Mouse (Mus musculus): ENCODE results near the gene Sox9.
A peak's percentile ranks its signal among the peaks of the same experiment; 100 is the strongest.

Sox9 gene

GRCm38 (mm10) chr11:112798831-112799382 lies 16.9 kb downstream of the Sox9 start:
- no peak for DNase-seq (ENCODE audit: low spot score in 2 of 2)

- no peak for DNase-seq (ENCODE audit: low spot score in 2 of 2)
These were observed 19.3 kb downstream of the Sox9 start for GRCm38 (mm10) chr11:112801189-112801818.

- DNase-seq (ENCODE audit: low spot score in 2 of 2), result no peak
These were observed 25.9 kb downstream of the Sox9 start for GRCm38 (mm10) chr11:112807838-112808506.

GRCm38 (mm10) chr11:112810447-112811151 lies 28.6 kb downstream of the Sox9 start:
- DNase-seq (ENCODE audit: low spot score in 2 of 2), result no peak

GRCm38 (mm10) chr11:112811152-112811871 lies 29.3 kb downstream of the Sox9 start:
- DNase-seq (ENCODE audit: low spot score in 2 of 2), result peak; percentile 47 to 61

- no peak for DNase-seq (ENCODE audit: low spot score in 2 of 2)
These were observed 36.0 kb downstream of the Sox9 start for GRCm38 (mm10) chr11:112817829-112818650.

GRCm38 (mm10) chr11:112818651-112819270 lies 36.7 kb downstream of the Sox9 start:
- DNase-seq (ENCODE audit: low spot score in 2 of 2), result no peak

- no peak for DNase-seq (ENCODE audit: low spot score in 2 of 2)
These were observed 39.5 kb downstream of the Sox9 start for GRCm38 (mm10) chr11:112821536-112821935.

GRCm38 (mm10) chr11:112824146-112824545 lies 42.1 kb downstream of the Sox9 start:
- no peak for DNase-seq (ENCODE audit: low spot score in 2 of 2)

- DNase-seq (ENCODE audit: low spot score in 2 of 2), result no peak
These were observed 44.4 kb downstream of the Sox9 start for GRCm38 (mm10) chr11:112826193-112827043.

GRCm38 (mm10) chr11:112827044-112827347 lies 45.0 kb downstream of the Sox9 start:
- DNase-seq (ENCODE audit: low spot score in 2 of 2), result no peak

GRCm38 (mm10) chr11:112828553-112829287 lies 46.7 kb downstream of the Sox9 start:
- DNase-seq (ENCODE audit: low spot score in 2 of 2), result no peak

GRCm38 (mm10) chr11:112834245-112835005 lies 52.4 kb downstream of the Sox9 start:
- peak in 1 of 2 experiments; percentile 20 for DNase-seq (ENCODE audit: low spot score in 2 of 2)

- DNase-seq (ENCODE audit: low spot score in 2 of 2), result no peak
These were observed 53.6 kb downstream of the Sox9 start for GRCm38 (mm10) chr11:112835468-112836092.

All from right cerebral cortex, adult 2 months (tissue).